Mouse (Mus musculus): ENCODE measurements around the gene Ubqln4.

DNA sequence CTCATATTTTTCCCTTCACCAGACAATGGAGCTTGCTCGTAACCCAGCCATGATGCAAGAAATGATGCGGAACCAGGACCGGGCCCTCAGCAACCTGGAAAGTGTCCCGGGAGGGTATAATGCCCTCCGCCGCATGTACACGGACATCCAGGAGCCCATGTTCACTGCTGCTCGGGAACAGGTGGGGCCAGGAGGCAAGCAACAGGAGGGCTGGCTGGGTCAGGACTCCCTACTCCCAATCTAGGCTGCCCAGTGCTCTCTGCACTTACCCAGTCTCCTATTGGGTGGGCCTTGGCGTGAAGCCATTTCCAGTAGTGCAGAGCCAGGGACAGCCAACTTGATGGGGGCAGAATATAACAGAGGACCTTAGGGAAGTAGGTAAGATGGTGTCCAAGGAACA is 6.0 kb downstream of the Ubqln4 start:
- no peak for TF ChIP-seq CTCF (IDR thresholded peaks at IDR 0.05; ENCODE audit: borderline replicate concordance, insufficient read depth, low read length)
- no peak for TF ChIP-seq POLR2A (IDR thresholded peaks at IDR 0.05; ENCODE audit: low read depth, low read length)
